Mouse (Mus musculus): ENCODE measurements around the gene Tctex1d1. TPM values are rescaled to one million over a fixed set of nuclear protein-coding genes. Genes with fewer than 3 reads are reported as not detected.
A peak's percentile ranks its signal among the peaks of the same experiment; 100 is the strongest.

The Tctex1d1 gene
- polyA plus RNA-seq, 1 experiment from 2014 or later: 1.3 TPM

GRCm38 (mm10) chr4:102974172-102974571 is 4.2 kb upstream of the Tctex1d1 start:
- no peak for TF ChIP-seq CTCF (IDR thresholded peaks at IDR 0.05; ENCODE audit: low read depth)
- 41% methylated on average over 5 of the region's 5 CpGs for WGBS
- no peak overlapping the region for H3K27ac ChIP-seq (ENCODE audit: low read depth)
- DNase-seq (no peak), ATAC-seq (ENCODE audit: insufficient read depth) (no peak)
- H3K9me3 ChIP-seq (ENCODE audit: low read depth, low read length): no peaks in the 10 kb centered on the region
- 0 out of 2 replicates have a peak, but pooled peaks cover 4% of the 10 kb centered on the region for H3K4me1 ChIP-seq (ENCODE audit: insufficient read depth)
- H3K4me2 ChIP-seq: no peak overlapping the region
- H3K9ac ChIP-seq: no peak overlapping the region
- no peaks in the 10 kb centered on the region for H3K36me3 ChIP-seq (ENCODE audit: insufficient read depth)
- H3K27me3 ChIP-seq (ENCODE audit: insufficient read depth, low read length): peaks cover 5% of the 10 kb centered on the region; the same call in 1 of the 2 replicates
- no peak overlapping the region for H3K4me3 ChIP-seq (ENCODE audit: low read depth, low read length)

GRCm38 (mm10) chr4:102976290-102977275 is 1.8 kb upstream of the Tctex1d1 start:
- Histone ChIP-seq H3K4me3 (ENCODE audit: low read depth, low read length) (no peak overlapping the region), H3K9me3 (ENCODE audit: low read depth, low read length) (no peaks in the 10 kb centered on the region), H3K36me3 (ENCODE audit: insufficient read depth) (no peaks in the 10 kb centered on the region), H3K27ac (ENCODE audit: low read depth) (no peak overlapping the region), H3K27me3 (ENCODE audit: insufficient read depth, low read length) (peaks cover 5% of the 10 kb centered on the region; the same call in 1 of the 2 replicates), H3K4me2 (no peak overlapping the region), H3K4me1 (ENCODE audit: insufficient read depth) (0 out of 2 replicates have a peak, but pooled peaks cover 4% of the 10 kb centered on the region), H3K9ac (no peak overlapping the region)
- TF ChIP-seq CTCF (IDR thresholded peaks at IDR 0.05; ENCODE audit: low read depth): no peak
- 45% methylated on average over 12 of the region's 12 CpGs for WGBS
- DNase-seq (no peak), ATAC-seq (ENCODE audit: insufficient read depth) (no peak)

DNA sequence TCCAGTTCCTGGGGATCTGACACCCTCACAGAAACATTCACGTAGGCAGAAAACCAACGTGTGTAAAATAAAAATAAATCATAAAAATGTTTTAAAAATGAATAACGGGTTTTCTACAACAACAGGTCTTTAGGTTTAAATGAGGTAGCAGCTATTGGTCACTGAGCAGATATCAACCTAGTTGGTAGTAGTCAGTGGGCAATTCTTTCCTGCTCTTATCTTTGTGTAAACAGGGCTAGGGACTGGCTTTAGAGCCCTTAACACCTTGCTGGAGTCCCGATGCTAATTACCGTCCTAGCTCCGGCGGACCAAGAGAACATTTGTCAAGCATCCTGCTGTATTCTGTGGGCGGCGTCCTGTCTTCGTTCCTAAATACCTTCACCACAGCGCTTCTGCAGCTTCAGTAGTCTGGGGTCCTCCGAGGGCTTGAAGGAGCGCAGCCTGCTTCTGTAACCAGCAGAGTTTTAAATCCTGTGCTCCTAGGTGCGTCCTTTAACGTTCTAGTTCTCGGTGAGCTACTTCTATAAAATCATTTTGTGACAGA is 556 bp upstream of the Tctex1d1 start:
- no peaks in the 10 kb centered on the region for H3K36me3 ChIP-seq (ENCODE audit: insufficient read depth)
- peak; percentile 11 for DNase-seq
- H3K9ac ChIP-seq: no peak overlapping the region; the same call in 1 of the 2 replicates
- H3K27ac ChIP-seq (ENCODE audit: low read depth): no peak overlapping the region
- H3K4me2 ChIP-seq: peak overlapping the region; percentile 70
- peaks cover 5% of the 10 kb centered on the region; the same call in 1 of the 2 replicates for H3K27me3 ChIP-seq (ENCODE audit: insufficient read depth, low read length)
- H3K4me1 ChIP-seq (ENCODE audit: insufficient read depth): 0 out of 2 replicates have a peak, but pooled peaks cover 4% of the 10 kb centered on the region
- no peaks in the 10 kb centered on the region for H3K9me3 ChIP-seq (ENCODE audit: low read depth, low read length)
- peak overlapping the region; percentile 14; the same call in 1 of the 2 replicates for H3K4me3 ChIP-seq (ENCODE audit: low read depth, low read length)
- 10% methylated on average over 16 of the region's 16 CpGs for WGBS
- TF ChIP-seq CTCF (IDR thresholded peaks at IDR 0.05; ENCODE audit: low read depth): no peak
- no peak for ATAC-seq (ENCODE audit: insufficient read depth)

- Histone ChIP-seq H3K4me1 (ENCODE audit: insufficient read depth) (0 out of 2 replicates have a peak, but pooled peaks cover 4% of the 10 kb centered on the region), H3K9me3 (ENCODE audit: low read depth, low read length) (no peaks in the 10 kb centered on the region), H3K27ac (ENCODE audit: low read depth) (no peak overlapping the region), H3K9ac (no peak overlapping the region), H3K4me3 (ENCODE audit: low read depth, low read length) (peak overlapping the region; percentile 31), H3K4me2 (peak overlapping the region; percentile 70), H3K27me3 (ENCODE audit: insufficient read depth, low read length) (peaks cover 5% of the 10 kb centered on the region; the same call in 1 of the 2 replicates), H3K36me3 (ENCODE audit: insufficient read depth) (no peaks in the 10 kb centered on the region)
- no peak for TF ChIP-seq CTCF (IDR thresholded peaks at IDR 0.05; ENCODE audit: low read depth)
- no peak for ATAC-seq (ENCODE audit: insufficient read depth)
- 49% methylated on average over 5 of the region's 5 CpGs for WGBS
- DNase-seq: peak; percentile 33
Observed at GRCm38 (mm10) chr4:102979385-102979784, 979 bp downstream of the Tctex1d1 start.

DNA sequence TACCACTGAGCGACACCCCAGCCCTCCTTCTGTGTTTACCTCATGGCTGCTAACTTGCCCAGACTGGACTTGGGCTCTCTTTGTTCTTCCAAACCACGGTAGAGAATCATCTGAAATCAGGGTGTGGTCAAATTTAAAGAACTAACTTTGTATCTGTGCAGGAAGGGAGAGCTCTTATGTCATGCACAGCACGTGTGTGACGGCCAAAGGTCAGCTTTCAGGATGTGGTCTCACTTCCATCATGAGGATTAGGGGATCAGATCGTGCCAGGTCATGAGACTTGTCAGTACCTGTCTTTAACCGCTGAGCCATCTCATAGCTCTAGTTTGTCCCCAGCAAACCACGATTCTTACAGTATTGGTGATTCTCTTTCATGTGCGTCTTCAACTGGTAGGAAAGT is 3.3 kb downstream of the Tctex1d1 start:
- no peak overlapping the region for H3K4me2 ChIP-seq
- TF ChIP-seq CTCF (IDR thresholded peaks at IDR 0.05; ENCODE audit: low read depth): no peak
- no peaks in the 10 kb centered on the region for H3K36me3 ChIP-seq (ENCODE audit: insufficient read depth)
- DNase-seq: no peak
- H3K4me1 ChIP-seq (ENCODE audit: insufficient read depth): 0 out of 2 replicates have a peak, but pooled peaks cover 4% of the 10 kb centered on the region
- no peak for ATAC-seq (ENCODE audit: insufficient read depth)
- H3K27ac ChIP-seq (ENCODE audit: low read depth): no peak overlapping the region
- no peak overlapping the region for H3K4me3 ChIP-seq (ENCODE audit: low read depth, low read length)
- 72% methylated on average over 8 of the region's 8 CpGs for WGBS
- H3K9me3 ChIP-seq (ENCODE audit: low read depth, low read length): no peaks in the 10 kb centered on the region
- H3K9ac ChIP-seq: no peak overlapping the region
- peaks cover 5% of the 10 kb centered on the region; the same call in 1 of the 2 replicates for H3K27me3 ChIP-seq (ENCODE audit: insufficient read depth, low read length)

DNA sequence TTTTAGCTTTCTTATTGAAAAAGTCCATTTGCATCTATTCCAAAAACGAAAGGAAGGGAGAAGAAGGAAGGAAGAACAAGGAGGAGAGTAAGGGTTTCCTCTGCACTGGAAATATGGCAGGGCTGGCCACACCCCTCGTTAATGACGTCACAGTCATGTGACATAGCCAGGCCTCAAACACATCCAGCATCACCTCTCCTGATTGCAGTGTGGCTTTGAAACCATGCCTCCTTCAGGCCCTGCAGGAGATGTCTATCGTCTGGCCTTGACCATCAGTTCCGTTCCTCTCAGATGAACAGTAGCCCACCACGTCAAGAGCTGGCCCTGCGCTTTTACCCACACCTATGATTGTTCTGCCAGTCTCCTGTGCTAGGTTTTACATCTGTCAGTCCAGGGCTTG is 7.8 kb downstream of the Tctex1d1 start:
- Histone ChIP-seq H3K9ac (no peak overlapping the region), H3K4me1 (ENCODE audit: insufficient read depth) (no peaks in the 10 kb centered on the region), H3K4me3 (ENCODE audit: low read depth, low read length) (no peak overlapping the region), H3K36me3 (ENCODE audit: insufficient read depth) (no peaks in the 10 kb centered on the region), H3K27ac (ENCODE audit: low read depth) (no peak overlapping the region), H3K9me3 (ENCODE audit: low read depth, low read length) (no peaks in the 10 kb centered on the region), H3K27me3 (ENCODE audit: insufficient read depth, low read length) (no peaks in the 10 kb centered on the region), H3K4me2 (no peak overlapping the region)
- 0 out of 2 replicates have a peak, but pooled peaks have one; percentile 18 for ATAC-seq (ENCODE audit: insufficient read depth)
- 65% methylated on average over 7 of the region's 7 CpGs for WGBS
- TF ChIP-seq CTCF (IDR thresholded peaks at IDR 0.05; ENCODE audit: low read depth): no peak
- peak; percentile 20 for DNase-seq

- Histone ChIP-seq H3K9me3 (ENCODE audit: low read depth, low read length) (no peaks in the 10 kb centered on the region), H3K27me3 (ENCODE audit: insufficient read depth, low read length) (no peaks in the 10 kb centered on the region), H3K4me3 (ENCODE audit: low read depth, low read length) (no peak overlapping the region), H3K36me3 (ENCODE audit: insufficient read depth) (no peaks in the 10 kb centered on the region), H3K9ac (no peak overlapping the region), H3K27ac (ENCODE audit: low read depth) (no peak overlapping the region), H3K4me1 (ENCODE audit: insufficient read depth) (no peaks in the 10 kb centered on the region), H3K4me2 (no peak overlapping the region)
- ATAC-seq (ENCODE audit: insufficient read depth) (peak; percentile 85; the same call in 1 of the 2 replicates), DNase-seq (peak; percentile 93)
- WGBS: 3% methylated on average over 2 of the region's 2 CpGs
- peak; percentile 87 for TF ChIP-seq CTCF (IDR thresholded peaks at IDR 0.05; ENCODE audit: low read depth)
Observed at GRCm38 (mm10) chr4:102986917-102987316, 8.5 kb downstream of the Tctex1d1 start.

All from lung, embryonic 14.5 days (tissue).